Mouse (Mus musculus) ES-E14 (cell line): ENCODE measurements around the gene Paqr7. TPM values are rescaled to one million over a fixed set of nuclear protein-coding genes. Genes with fewer than 3 reads are reported as not detected.

ENCODE experiments used
- DNase-seq: peaks from one replicate; pipeline ENCODE4 v3.0.0-alpha.2; 2013; ENCODE audit warnings: low read depth, low spot score
- H3K27ac ChIP-seq: 2 replicates; pipeline ENCODE4 v1.5.1; 2012; ENCODE audit warnings: low read depth, mild to moderate bottlenecking, low read length, moderate library complexity, mixed read lengths; ENCODE audit not compliant: poor library complexity, insufficient read depth, severe bottlenecking
- H3K36me3 ChIP-seq: 2 replicates; pipeline ENCODE4 v1.6.1; 2012; ENCODE audit warnings: mild to moderate bottlenecking, low read length, moderate library complexity, mixed read lengths; ENCODE audit not compliant: control insufficient read depth, poor library complexity, insufficient read depth, severe bottlenecking
- H3K4me1 ChIP-seq, 2 experiments: fragments of 150-350 bp in 1 of 2; sonication (generic) in 1 of 2; 2 replicates each; pipeline ENCODE4 v1.6.1; 2012; ENCODE audit warnings: low read length in 2 of 2, mild to moderate bottlenecking in 1 of 2, mixed read lengths in 1 of 2; ENCODE audit not compliant: control insufficient read depth in 2 of 2, insufficient read depth in 2 of 2, poor library complexity in 1 of 2
- H3K4me3 ChIP-seq, 2 experiments: fragments of 150-350 bp in 1 of 2; sonication (generic) in 1 of 2; 2 replicates each; pipeline ENCODE4 v1.5.1; 2012; ENCODE audit warnings: low read length in 2 of 2, low read depth in 1 of 2, mild to moderate bottlenecking in 1 of 2, mixed read lengths in 1 of 2; ENCODE audit not compliant: insufficient read depth in 1 of 2, poor library complexity in 1 of 2, severe bottlenecking in 1 of 2
- H3K9ac ChIP-seq: 2 replicates; pipeline ENCODE4 v1.6.1; 2012; ENCODE audit warnings: low read depth, mild to moderate bottlenecking, low read length, mixed read lengths; ENCODE audit not compliant: poor library complexity, insufficient read depth, severe bottlenecking
- H3K9me3 ChIP-seq: fragments of 150-350 bp; sonication (generic); 2 replicates; pipeline ENCODE4 v1.6.1; 2012; ENCODE audit warnings: low read depth, mild to moderate bottlenecking, low read length; ENCODE audit not compliant: control insufficient read depth, insufficient read depth
- CHD2 ChIP-seq: IDR thresholded peaks from 2 replicates; pipeline ENCODE4 v1.6.1; 2014; ENCODE audit warnings: mild to moderate bottlenecking, low read depth, low read length, inconsistent platforms
- HCFC1 ChIP-seq: IDR thresholded peaks from 2 replicates; pipeline ENCODE4 v1.6.1; 2012; ENCODE audit warnings: low read length, inconsistent platforms, borderline replicate concordance; ENCODE audit not compliant: insufficient read depth
- MAFK ChIP-seq: IDR thresholded peaks from 2 replicates; pipeline ENCODE4 v1.6.1; 2014; ENCODE audit warnings: mild to moderate bottlenecking, low read depth, low read length, inconsistent platforms; ENCODE audit not compliant: insufficient read depth
- ZC3H11A ChIP-seq: IDR thresholded peaks from 2 replicates; pipeline ENCODE4 v1.6.1; 2012; ENCODE audit warnings: low read depth, mild to moderate bottlenecking, inconsistent platforms, low read length, borderline replicate concordance
- ZNF384 ChIP-seq: IDR thresholded peaks from 2 replicates; pipeline ENCODE4 v1.6.1; 2012; ENCODE audit warnings: low read depth, low read length, inconsistent platforms
- in situ Hi-C, 2 experiments: fragments of 600-800 bp; cut with MboI; formaldehyde crosslinking; loops; one replicate each; pipeline ENCODE4 v1.15.1; 2025; ENCODE audit warnings: low sequenced_read_pairs in 2 of 2, inconsistent platforms in 1 of 2; ENCODE audit not compliant: unreplicated experiment in 2 of 2
- total RNA-seq: library from RNA; depleted of rRNA; stranded (reverse); fragments of 300-350 nt; gene quantifications from 2 replicates; pipeline ENCODE4 v1.2.3, GENCODE M21; 2012

Paqr7 gene
- total RNA-seq, 1 experiment, result 4.8 TPM

GRCm38 (mm10) chr4:134551494-134552316 is 55.2 kb downstream of the Paqr7 start, which contains the start of gene Selenon:
TSS of gene Selenon (minus strand) at chr4:134552166.
- TF ChIP-seq ZNF384 (no peak), ZC3H11A (no peak), MAFK (no peak), CHD2 (no peak), HCFC1 (no peak)
- H3K9ac ChIP-seq, result peak within 1 kb of the TSS; percentile 41
- peak within 1 kb of the TSS; percentile 65 to 86 for H3K4me3 ChIP-seq
- no peaks in the 10 kb centered on the region for H3K9me3 ChIP-seq
- H3K4me1 ChIP-seq, result no peaks in the 10 kb centered on the region
- in situ Hi-C loops, result no loop called here
- DNase-seq, result no peak
- no peak within 1 kb of the TSS for H3K27ac ChIP-seq
- no peaks in the 10 kb centered on the region for H3K36me3 ChIP-seq

DNA sequence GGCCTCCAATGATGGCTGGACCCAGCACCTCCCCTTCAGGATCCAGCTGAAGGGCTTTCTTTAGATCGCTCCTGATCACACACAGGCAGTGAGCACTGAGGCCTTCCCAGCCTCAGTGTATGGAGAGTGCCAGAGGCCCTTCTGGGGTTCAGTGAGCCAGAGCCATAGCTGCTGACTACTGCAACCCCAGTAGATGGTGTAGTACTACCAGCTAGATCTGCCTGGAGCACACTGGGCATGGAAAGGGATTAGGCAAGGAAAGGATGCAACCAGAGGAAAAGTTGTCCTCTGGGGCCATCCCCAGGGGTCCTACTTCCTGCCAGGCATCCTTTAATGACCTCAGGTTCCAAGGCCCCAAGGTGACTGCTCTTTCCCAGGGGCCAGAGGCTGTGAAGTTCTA is 57.1 kb downstream of the Paqr7 start:
- Histone ChIP-seq H3K4me1 (peaks cover 0 to 3% of the 10 kb centered on the region in 2 experiments; a peak in 1 of 4 replicates), H3K27ac (no peak overlapping the region), H3K36me3 (no peaks in the 10 kb centered on the region), H3K4me3 (no peak overlapping the region), H3K9ac (no peak overlapping the region), H3K9me3 (no peaks in the 10 kb centered on the region)
- TF ChIP-seq CHD2 (no peak), ZNF384 (no peak), MAFK (no peak), HCFC1 (no peak), ZC3H11A (no peak)
- no peak for DNase-seq
- in situ Hi-C loops, result no loop called here

- H3K4me3 ChIP-seq, result no peak overlapping the region
- no peak overlapping the region for H3K9ac ChIP-seq
- in situ Hi-C loops, result no loop called here
- H3K9me3 ChIP-seq, result no peaks in the 10 kb centered on the region
- no peaks in the 10 kb centered on the region for H3K36me3 ChIP-seq
- TF ChIP-seq CHD2, result no peak
- no peak for TF ChIP-seq ZNF384
- TF ChIP-seq MAFK, result no peak
- TF ChIP-seq ZC3H11A, result no peak
- TF ChIP-seq HCFC1, result no peak
- H3K27ac ChIP-seq, result no peak overlapping the region
- H3K4me1 ChIP-seq, result peaks cover 0 to 3% of the 10 kb centered on the region in 2 experiments; a peak in 1 of 4 replicates
- DNase-seq, result peak; percentile 34
These were observed 59.6 kb downstream of the Paqr7 start for GRCm38 (mm10) chr4:134555956-134556580.

- in situ Hi-C loops, result no loop called here
- H3K36me3 ChIP-seq, result no peaks in the 10 kb centered on the region
- H3K9me3 ChIP-seq, result no peaks in the 10 kb centered on the region
- H3K4me1 ChIP-seq, result peaks cover 0 to 3% of the 10 kb centered on the region in 2 experiments; a peak in 1 of 4 replicates
- H3K4me3 ChIP-seq, result no peak overlapping the region
- DNase-seq, result peak; percentile 39
- H3K27ac ChIP-seq, result no peak overlapping the region
- no peak overlapping the region for H3K9ac ChIP-seq
- TF ChIP-seq ZC3H11A (no peak), MAFK (no peak), HCFC1 (no peak), CHD2 (no peak), ZNF384 (no peak)
These were observed 61.2 kb downstream of the Paqr7 start for GRCm38 (mm10) chr4:134557626-134558249.
